Mouse (Mus musculus) MEL (cell line): ENCODE data around the gene Rnase12.
A peak's percentile ranks its signal among the peaks of the same experiment; 100 is the strongest.

ENCODE experiments used
- BHLHE40 ChIP-seq: IDR thresholded peaks from 2 replicates; pipeline ENCODE4 v1.6.1; 2012; ENCODE audit warnings: low read depth, mild to moderate bottlenecking, inconsistent platforms, low read length, improper control_type of control experiment, borderline replicate concordance
- CHD1 ChIP-seq: IDR thresholded peaks from 2 replicates; pipeline ENCODE4 v1.6.1; 2012; ENCODE audit warnings: low read depth, mild to moderate bottlenecking, inconsistent platforms, low read length, improper control_type of control experiment
- CHD2 ChIP-seq: IDR thresholded peaks from 2 replicates; pipeline ENCODE4 v1.6.1; 2011; ENCODE audit warnings: low read length, improper control_type of control experiment
- CTCF ChIP-seq, 3 experiments: IDR thresholded peaks in 2 of 3; conservative IDR thresholded peaks in 1 of 3; 2 replicates each; pipeline ENCODE4 v1.5.1; 2011 to 2012; ENCODE audit warnings: low read length in 3 of 3, low read depth in 2 of 3, mild to moderate bottlenecking in 2 of 3, improper control_type of control experiment in 1 of 3, inconsistent platforms in 1 of 3, mixed read lengths in 1 of 3, moderate library complexity in 1 of 3; ENCODE audit not compliant: control insufficient read depth in 1 of 3, insufficient read depth in 1 of 3, poor library complexity in 1 of 3, severe bottlenecking in 1 of 3
- ETS1 ChIP-seq: IDR thresholded peaks from 2 replicates; pipeline ENCODE4 v1.6.1; 2012; ENCODE audit warnings: low read depth, mild to moderate bottlenecking, inconsistent platforms, low read length, improper control_type of control experiment, moderate library complexity
- GATA1 ChIP-seq: IDR thresholded peaks from 2 replicates; pipeline ENCODE4 v1.6.1; 2011; ENCODE audit warnings: low read depth, low read length, improper control_type of control experiment
- MAX ChIP-seq: IDR thresholded peaks from 2 replicates; pipeline ENCODE4 v1.6.1; 2011; ENCODE audit warnings: low read length, improper control_type of control experiment
- MAZ ChIP-seq: IDR thresholded peaks from 2 replicates; pipeline ENCODE4 v1.6.1; 2012; ENCODE audit warnings: low read depth, mild to moderate bottlenecking, inconsistent platforms, low read length, improper control_type of control experiment
- MXI1 ChIP-seq: IDR thresholded peaks from 2 replicates; pipeline ENCODE4 v1.6.1; 2011; ENCODE audit warnings: mild to moderate bottlenecking, low read depth, low read length, improper control_type of control experiment
- POLR2A ChIP-seq, 2 experiments: IDR thresholded peaks; 2 replicates each; pipeline ENCODE4 v1.6.1; 2011 to 2012; ENCODE audit warnings: low read length in 2 of 2, mild to moderate bottlenecking in 2 of 2, control low read depth in 1 of 2, improper control_type of control experiment in 1 of 2, low read depth in 1 of 2, moderate library complexity in 1 of 2; ENCODE audit not compliant: control insufficient read depth in 1 of 2, insufficient read depth in 1 of 2, poor library complexity in 1 of 2
- SIN3A ChIP-seq: IDR thresholded peaks from 2 replicates; pipeline ENCODE4 v1.6.1; 2012; ENCODE audit warnings: low read length, improper control_type of control experiment, inconsistent platforms
- TAL1 ChIP-seq: IDR thresholded peaks from 2 replicates; pipeline ENCODE4 v1.6.1; 2012; ENCODE audit warnings: mild to moderate bottlenecking, inconsistent platforms, low read length, moderate library complexity, mixed read lengths
- TCF12 ChIP-seq: IDR thresholded peaks from 2 replicates; pipeline ENCODE4 v1.6.1; 2014; ENCODE audit warnings: low read depth, mild to moderate bottlenecking, inconsistent platforms, low read length, improper control_type of control experiment, moderate library complexity

- no peak for TF ChIP-seq MXI1
- TF ChIP-seq ETS1 = no peak
- no peak for TF ChIP-seq MAZ
- TF ChIP-seq CHD1 = no peak
- TF ChIP-seq CHD2 = no peak
- no peak for TF ChIP-seq POLR2A (IDR thresholded peaks at IDR 0.05; ENCODE audit: control insufficient read depth in 1 of 2, insufficient read depth in 1 of 2, low read depth in 1 of 2, low read length in 2 of 2, poor library complexity in 1 of 2)
- peak; percentile 41 to 71 (median 58) for TF ChIP-seq CTCF (IDR thresholded peaks at IDR 0.05 in 2 of 3, conservative IDR thresholded peaks at IDR 0.05 in 1 of 3; ENCODE audit: control insufficient read depth in 1 of 3, insufficient read depth in 1 of 3, low read depth in 2 of 3, low read length in 3 of 3, poor library complexity in 1 of 3, severe bottlenecking in 1 of 3)
- no peak for TF ChIP-seq SIN3A
- no peak for TF ChIP-seq BHLHE40
- TF ChIP-seq MAX = no peak
- TF ChIP-seq TCF12 = no peak
- TF ChIP-seq TAL1 = no peak
- TF ChIP-seq GATA1 = no peak
Measured at GRCm38 (mm10) chr14:51069617-51070016, 12.2 kb upstream of the Rnase12 start.
